Mouse (Mus musculus) testis, adult 2 months (tissue): ENCODE data around the gene Gnai2.

Experiments
- CTCF ChIP-seq: fragments of 200-500 bp; IDR thresholded peaks from 2 replicates; pipeline ENCODE4 v1.5.1; 2012; ENCODE audit warnings: low read depth, mild to moderate bottlenecking, inconsistent platforms, low read length, moderate library complexity; ENCODE audit not compliant: control insufficient read depth, insufficient read depth, insufficient replicate concordance
- POLR2A ChIP-seq: fragments of 200-500 bp; IDR thresholded peaks from 2 replicates; pipeline ENCODE4 v1.6.1; 2012; ENCODE audit warnings: low read depth, mild to moderate bottlenecking, inconsistent platforms, low read length, moderate library complexity; ENCODE audit not compliant: control insufficient read depth

- TF ChIP-seq POLR2A (no peak), CTCF (no peak)
Observed at GRCm38 (mm10) chr9:107659551-107659950, 24.4 kb upstream of the Gnai2 start.
